Mouse (Mus musculus): ENCODE results near the gene Mrgbp. TPM values are rescaled to one million over a fixed set of nuclear protein-coding genes. Genes with fewer than 3 reads are reported as not detected.

The Mrgbp gene
- polyA plus RNA-seq, 1 experiment from 2014 or later = 34.6 TPM

DNA sequence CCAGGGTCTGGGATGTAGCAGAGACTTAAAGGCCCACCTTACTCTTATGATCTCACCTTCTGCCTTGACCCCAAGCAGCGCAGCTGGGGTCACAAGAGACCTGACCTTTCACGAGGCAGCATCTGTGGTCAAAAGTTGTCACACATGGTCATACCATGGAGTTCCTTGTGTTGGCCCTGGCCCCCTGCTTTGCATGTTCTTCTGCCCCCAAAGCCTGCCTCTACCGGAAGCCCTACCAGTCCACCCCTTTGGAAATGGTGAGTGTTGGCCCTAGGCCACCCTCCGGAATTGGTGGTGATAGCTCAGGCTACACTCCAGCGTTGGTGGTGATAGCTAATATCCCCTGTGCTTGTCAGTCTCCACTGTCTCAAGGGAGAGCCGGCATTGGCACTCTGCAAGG, 17.8 kb upstream of the Mrgbp start:
- 69% methylated on average over 6 of the region's 6 CpGs for WGBS

DNA sequence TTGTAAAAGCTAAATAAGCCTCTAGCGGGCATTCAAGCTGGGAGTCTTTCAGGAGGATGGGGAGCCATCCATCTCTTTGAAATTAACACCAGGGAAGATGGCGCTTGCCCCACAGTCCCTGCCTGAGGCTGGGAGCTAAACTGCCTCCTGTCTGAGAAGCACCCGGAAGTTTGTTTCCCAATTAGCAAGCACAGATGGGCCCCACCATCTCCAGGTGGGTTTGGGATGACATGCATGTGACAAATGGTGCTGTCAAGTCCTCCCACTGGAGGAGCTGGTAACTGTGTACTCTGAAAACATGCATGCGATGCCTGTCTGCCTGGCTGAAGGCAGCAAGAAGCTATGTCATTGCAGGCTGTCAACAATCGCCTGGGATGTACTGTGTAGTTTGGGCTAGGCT, 17.3 kb upstream of the Mrgbp start:
- H3K4me1 ChIP-seq = 0 out of 2 replicates have a peak, but pooled peaks cover 3% of the 10 kb centered on the region
- H3K27me3 ChIP-seq (replicated peaks; ENCODE audit: low read depth, poor library complexity, severe bottlenecking) = no peaks in the 10 kb centered on the region; the same call in 1 of the 2 replicates
- H3K36me3 ChIP-seq (replicated peaks) = no peaks in the 10 kb centered on the region
- no peak overlapping the region for H3K27ac ChIP-seq (replicated peaks)
- H3K9me3 ChIP-seq = no peaks in the 10 kb centered on the region
- no peak overlapping the region for H3K4me3 ChIP-seq
- 54% methylated on average over 5 of the region's 5 CpGs for WGBS
- DNase-seq (ENCODE audit: low spot score) = no peak

More for the DNA sequence above, 17.8 kb upstream of the Mrgbp start:
- Histone ChIP-seq H3K27me3 (replicated peaks; ENCODE audit: low read depth, poor library complexity, severe bottlenecking) (no peaks in the 10 kb centered on the region; the same call in 1 of the 2 replicates), H3K4me1 (0 out of 2 replicates have a peak, but pooled peaks cover 3% of the 10 kb centered on the region), H3K9me3 (no peaks in the 10 kb centered on the region), H3K36me3 (replicated peaks) (no peaks in the 10 kb centered on the region), H3K27ac (replicated peaks) (no peak overlapping the region), H3K4me3 (no peak overlapping the region)
- DNase-seq (ENCODE audit: low spot score) = no peak

DNA sequence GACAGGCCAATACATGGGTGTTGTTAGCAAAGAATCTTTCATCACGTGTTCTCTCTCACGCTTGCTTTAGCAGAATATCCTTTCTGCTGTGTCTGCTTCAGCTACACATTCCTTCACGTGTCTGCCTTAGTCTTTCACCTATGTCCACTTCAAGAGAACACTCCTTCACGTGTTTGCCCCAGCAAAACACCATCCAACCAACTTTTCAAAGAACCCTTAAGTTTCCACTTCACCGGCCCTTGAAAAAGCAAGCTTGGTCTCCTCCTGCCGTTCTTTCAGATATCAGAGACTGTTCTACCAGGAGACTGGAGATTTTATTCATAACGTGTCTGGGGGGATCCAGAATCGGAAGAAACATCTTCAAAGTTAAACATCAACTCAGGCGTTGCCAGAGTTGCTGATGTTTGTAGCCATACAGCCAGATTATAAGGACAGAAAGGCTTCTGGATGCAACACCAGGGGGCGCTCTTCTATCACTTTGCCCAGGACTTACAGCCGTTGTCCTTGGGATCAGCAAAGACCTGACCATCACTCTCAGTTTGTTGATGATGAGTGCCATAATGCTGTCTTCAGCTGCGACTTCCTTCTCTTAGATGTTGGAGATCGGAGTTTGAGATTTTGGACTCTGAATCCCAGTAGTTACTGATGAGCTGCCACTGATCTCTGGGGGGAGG, 14.7 kb upstream of the Mrgbp start:
- Histone ChIP-seq H3K36me3 (replicated peaks) (no peaks in the 10 kb centered on the region), H3K4me3 (no peak overlapping the region), H3K4me1 (0 out of 2 replicates have a peak, but pooled peaks cover 3% of the 10 kb centered on the region), H3K27ac (replicated peaks) (no peak overlapping the region), H3K9me3 (no peaks in the 10 kb centered on the region), H3K27me3 (replicated peaks; ENCODE audit: low read depth, poor library complexity, severe bottlenecking) (peaks cover 14% of the 10 kb centered on the region; the same call in 1 of the 2 replicates)
- WGBS = 37% methylated on average over 13 of the region's 13 CpGs
- DNase-seq (ENCODE audit: low spot score) = peak; percentile 77

DNA sequence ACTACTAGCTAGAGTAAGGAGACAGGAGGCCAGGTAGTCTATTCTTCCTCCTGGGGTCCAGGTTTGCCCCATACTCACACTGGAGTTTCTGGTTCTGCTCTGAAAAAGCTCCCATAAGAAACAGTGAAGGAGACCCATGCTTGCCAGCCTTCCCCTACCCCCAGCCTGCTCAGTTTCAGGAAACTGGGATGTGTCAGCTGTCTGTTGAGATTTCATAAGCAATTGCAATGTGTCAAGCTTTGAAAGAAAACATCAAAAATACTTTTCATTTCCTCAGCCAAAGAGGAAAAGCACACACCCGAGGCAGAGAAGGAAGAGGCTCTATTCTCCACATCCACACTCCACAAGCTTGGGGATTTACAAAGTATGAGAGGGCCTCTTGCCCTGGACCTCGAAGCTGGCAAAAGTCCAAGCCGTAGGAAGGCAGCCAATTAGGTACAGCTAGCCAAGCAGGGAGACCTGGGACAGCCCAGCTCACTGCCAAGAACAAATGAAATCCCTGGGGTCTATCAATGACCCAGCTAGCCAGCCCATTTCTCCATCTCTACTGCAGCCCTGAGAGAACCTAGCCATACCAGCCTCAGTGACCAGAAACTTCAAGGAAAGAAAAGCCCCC, 12.0 kb upstream of the Mrgbp start:
- 65% methylated on average over 3 of the region's 3 CpGs for WGBS
- Histone ChIP-seq H3K9me3 (no peaks in the 10 kb centered on the region), H3K27me3 (replicated peaks; ENCODE audit: low read depth, poor library complexity, severe bottlenecking) (peaks cover 14% of the 10 kb centered on the region; the same call in 1 of the 2 replicates), H3K4me3 (no peak overlapping the region), H3K4me1 (no peaks in the 10 kb centered on the region), H3K36me3 (replicated peaks) (no peaks in the 10 kb centered on the region), H3K27ac (replicated peaks) (no peak overlapping the region)
- DNase-seq (ENCODE audit: low spot score) = no peak

DNA sequence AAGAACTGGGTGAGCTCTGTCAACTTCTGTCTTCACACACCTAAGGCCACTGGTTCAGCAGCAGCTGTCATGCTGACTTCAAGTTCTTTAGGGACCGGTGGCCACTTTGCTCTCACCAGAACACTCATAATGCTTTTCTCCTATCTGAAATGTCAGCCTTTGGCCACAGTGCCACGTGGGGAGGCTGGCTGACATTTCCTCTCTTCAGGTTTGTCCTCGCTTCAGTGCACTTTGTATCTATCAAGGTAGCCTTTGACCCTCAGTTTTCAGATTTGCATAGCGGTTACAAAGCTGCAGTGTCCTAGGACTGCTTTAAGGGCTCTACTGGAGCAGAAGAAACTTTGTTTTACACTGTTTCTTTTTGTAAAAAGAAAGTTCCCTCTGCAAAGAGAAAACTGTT, 4.6 kb upstream of the Mrgbp start:
- WGBS = 53% methylated on average over 4 of the region's 4 CpGs
- DNase-seq (ENCODE audit: low spot score) = no peak

DNA sequence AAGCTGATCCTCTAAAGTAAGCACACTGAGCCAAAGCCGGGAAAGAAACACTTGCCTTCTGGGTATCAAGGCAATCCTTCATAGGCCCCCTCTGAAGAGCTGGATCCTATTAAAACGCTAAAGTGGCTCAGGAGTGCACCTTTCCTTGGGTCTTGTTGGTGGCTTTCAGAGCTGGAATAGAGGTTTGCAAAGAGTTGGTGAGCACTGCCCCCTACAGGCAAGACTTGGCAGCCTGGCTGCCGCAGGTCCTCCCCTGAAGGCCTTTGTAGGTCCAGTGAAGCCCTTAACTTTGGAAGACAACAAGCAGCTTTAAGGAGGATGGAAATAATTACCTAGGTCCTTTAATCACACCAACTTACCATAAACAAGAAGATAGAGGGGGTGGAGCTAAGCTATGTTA, 2.4 kb upstream of the Mrgbp start:
- H3K36me3 ChIP-seq (replicated peaks) = no peaks in the 10 kb centered on the region
- WGBS = 6% methylated on average over 3 of the region's 3 CpGs
- H3K27ac ChIP-seq (replicated peaks) = no peak overlapping the region
- peak; percentile 79 for DNase-seq (ENCODE audit: low spot score)
- H3K27me3 ChIP-seq (replicated peaks; ENCODE audit: low read depth, poor library complexity, severe bottlenecking) = 0 out of 2 replicates have a peak, but pooled peaks cover 3% of the 10 kb centered on the region
- H3K9me3 ChIP-seq = no peaks in the 10 kb centered on the region
- H3K4me1 ChIP-seq = peaks cover 14% of the 10 kb centered on the region
- H3K4me3 ChIP-seq = no peak overlapping the region

More for the DNA sequence above, 4.6 kb upstream of the Mrgbp start:
- H3K4me1 ChIP-seq = no peaks in the 10 kb centered on the region
- H3K4me3 ChIP-seq = no peak overlapping the region
- H3K27ac ChIP-seq (replicated peaks) = no peak overlapping the region
- 0 out of 2 replicates have a peak, but pooled peaks cover 3% of the 10 kb centered on the region for H3K27me3 ChIP-seq (replicated peaks; ENCODE audit: low read depth, poor library complexity, severe bottlenecking)
- no peaks in the 10 kb centered on the region for H3K36me3 ChIP-seq (replicated peaks)
- no peaks in the 10 kb centered on the region for H3K9me3 ChIP-seq

DNA sequence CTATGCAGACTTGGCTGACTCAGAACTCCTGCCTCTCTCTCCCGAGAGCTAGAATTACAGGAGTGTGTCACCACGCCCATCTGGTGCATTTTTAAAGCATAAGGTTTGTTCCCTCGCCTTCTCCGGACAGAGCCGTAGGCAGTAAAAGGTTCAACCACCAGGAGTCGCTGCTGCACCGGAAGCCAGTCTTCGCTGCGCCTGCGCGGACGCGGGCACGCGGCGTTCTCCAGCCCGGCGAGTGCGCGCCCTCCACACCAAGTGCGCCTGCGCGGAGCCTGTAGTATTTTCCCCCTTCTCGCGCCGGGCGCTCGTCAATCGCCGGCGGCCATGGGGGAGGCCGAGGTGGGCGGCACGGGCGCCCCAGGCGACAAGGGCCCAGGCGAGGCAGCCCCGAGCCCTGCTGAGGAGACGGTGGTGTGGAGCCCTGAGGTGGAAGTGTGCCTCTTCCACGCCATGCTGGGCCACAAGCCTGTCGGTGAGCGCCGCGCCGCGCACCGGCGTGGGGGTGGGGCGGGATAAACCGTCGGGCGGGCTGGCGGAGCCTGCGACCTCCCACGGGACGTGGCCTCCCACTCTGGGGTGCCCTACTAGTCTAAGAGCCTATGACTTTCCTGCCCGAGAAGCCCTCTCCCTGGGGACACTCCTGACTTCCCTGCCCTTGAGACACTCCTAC, 1.5 kb downstream of the Mrgbp start:
- peak; percentile 97 for DNase-seq (ENCODE audit: low spot score)
- no peaks in the 10 kb centered on the region for H3K9me3 ChIP-seq
- H3K27ac ChIP-seq (replicated peaks) = peak overlapping the region; percentile 99
- H3K36me3 ChIP-seq (replicated peaks) = peaks cover 36% of the 10 kb centered on the region
- under 1% methylated on average over 57 of the region's 57 CpGs for WGBS
- peak overlapping the region; percentile 95 for H3K4me3 ChIP-seq
- H3K4me1 ChIP-seq = peaks cover 24% of the 10 kb centered on the region
- H3K27me3 ChIP-seq (replicated peaks; ENCODE audit: low read depth, poor library complexity, severe bottlenecking) = 0 out of 2 replicates have a peak, but pooled peaks cover 3% of the 10 kb centered on the region

DNA sequence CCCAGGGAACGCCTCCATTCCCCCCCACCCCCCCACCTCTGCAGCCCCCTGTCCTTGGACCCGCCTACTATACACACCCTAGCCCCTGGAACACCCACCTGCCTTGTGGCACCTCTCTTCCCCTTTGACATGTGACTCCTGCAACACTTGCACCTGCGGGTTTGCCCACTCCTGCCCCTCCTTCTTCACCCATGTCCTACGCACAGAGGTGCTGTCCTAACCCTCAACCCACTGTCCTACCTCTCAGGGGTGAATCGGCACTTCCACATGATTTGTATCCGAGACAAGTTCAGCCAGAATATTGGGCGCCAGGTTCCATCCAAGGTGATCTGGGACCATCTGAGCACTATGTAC, 2.0 kb downstream of the Mrgbp start:
- Histone ChIP-seq H3K4me1 (peaks cover 24% of the 10 kb centered on the region), H3K27me3 (replicated peaks; ENCODE audit: low read depth, poor library complexity, severe bottlenecking) (0 out of 2 replicates have a peak, but pooled peaks cover 3% of the 10 kb centered on the region), H3K27ac (replicated peaks) (peak overlapping the region; percentile 99), H3K36me3 (replicated peaks) (peaks cover 36% of the 10 kb centered on the region), H3K4me3 (peak overlapping the region; percentile 95), H3K9me3 (no peaks in the 10 kb centered on the region)
- 32% methylated on average over 7 of the region's 7 CpGs for WGBS
- DNase-seq (ENCODE audit: low spot score) = no peak

DNA sequence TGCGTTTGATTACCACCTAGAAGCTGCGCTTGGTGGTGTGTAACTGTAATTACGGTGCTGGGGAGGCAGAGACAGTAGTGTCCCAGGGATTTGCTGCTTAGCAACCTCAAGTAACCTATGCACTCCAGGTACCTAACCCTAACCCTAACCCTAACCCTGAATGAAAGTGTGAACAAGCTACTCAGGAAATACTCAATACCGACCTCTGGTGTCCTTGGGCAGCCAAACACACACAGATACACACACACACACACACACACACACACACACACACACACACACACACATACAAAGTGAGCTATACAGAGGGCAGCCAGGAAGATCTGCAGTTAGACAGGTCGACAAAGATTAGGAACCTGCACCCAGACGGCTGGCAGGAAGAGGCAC, 7.6 kb downstream of the Mrgbp start:
- H3K27me3 ChIP-seq (replicated peaks; ENCODE audit: low read depth, poor library complexity, severe bottlenecking) = no peaks in the 10 kb centered on the region
- H3K4me1 ChIP-seq = peaks cover 26% of the 10 kb centered on the region
- H3K36me3 ChIP-seq (replicated peaks) = peaks cover 70% of the 10 kb centered on the region
- H3K9me3 ChIP-seq = no peaks in the 10 kb centered on the region
- 50% methylated on average over 6 of the region's 6 CpGs for WGBS
- DNase-seq (ENCODE audit: low spot score) = no peak
- peak overlapping the region; percentile 83 for H3K4me3 ChIP-seq
- H3K27ac ChIP-seq (replicated peaks) = peak overlapping the region; percentile 92

DNA sequence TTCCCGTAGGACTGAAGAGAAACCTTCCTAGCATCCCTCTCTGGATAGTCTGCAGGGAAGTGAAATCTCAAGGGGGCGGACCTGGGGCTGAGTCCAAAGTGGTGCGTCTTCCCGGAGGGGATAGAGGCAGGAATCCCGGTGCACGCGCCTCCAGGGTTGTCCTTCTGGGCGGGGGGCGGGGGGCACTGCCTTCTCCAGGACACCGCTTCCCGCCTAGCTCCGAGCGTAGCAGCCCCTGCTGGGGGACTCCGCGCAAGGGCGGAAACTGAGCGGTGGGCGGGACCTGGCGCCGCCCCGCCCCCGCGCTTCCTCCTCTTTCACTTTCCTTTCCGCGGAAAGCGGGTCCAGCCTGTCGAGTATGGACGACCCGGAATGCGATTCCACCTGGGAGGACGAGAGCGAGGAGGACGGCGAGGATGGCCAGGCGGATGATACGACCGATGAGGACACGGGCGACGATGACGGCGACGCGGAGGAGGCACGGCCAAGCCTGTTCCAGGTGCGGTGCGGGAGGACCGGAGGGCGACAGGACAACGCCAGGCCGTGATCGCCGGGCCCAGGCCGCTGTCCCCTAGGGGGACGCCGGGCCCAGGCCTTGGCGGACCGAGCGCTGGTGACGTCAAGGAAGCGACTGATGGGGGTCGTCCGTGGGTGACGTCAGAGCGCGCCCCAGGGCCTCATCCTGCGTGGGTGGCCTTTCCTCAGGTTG, 8.2 kb downstream of the Mrgbp start, which contains the start of gene Ogfr:
Gene Ogfr, plus strand, starts transcription at position 123 of the 709 bp plus-strand sequence.
- Histone ChIP-seq H3K36me3 (replicated peaks) (peaks cover 71% of the 10 kb centered on the region), H3K9me3 (no peaks in the 10 kb centered on the region), H3K27me3 (replicated peaks; ENCODE audit: low read depth, poor library complexity, severe bottlenecking) (no peaks in the 10 kb centered on the region), H3K4me1 (peaks cover 22% of the 10 kb centered on the region), H3K27ac (replicated peaks) (peak within 1 kb of the TSS; percentile 92), H3K4me3 (peak within 1 kb of the TSS; percentile 83)
- WGBS = under 1% methylated on average over 67 of the region's 67 CpGs
- DNase-seq (ENCODE audit: low spot score) = peak; percentile 94

DNA sequence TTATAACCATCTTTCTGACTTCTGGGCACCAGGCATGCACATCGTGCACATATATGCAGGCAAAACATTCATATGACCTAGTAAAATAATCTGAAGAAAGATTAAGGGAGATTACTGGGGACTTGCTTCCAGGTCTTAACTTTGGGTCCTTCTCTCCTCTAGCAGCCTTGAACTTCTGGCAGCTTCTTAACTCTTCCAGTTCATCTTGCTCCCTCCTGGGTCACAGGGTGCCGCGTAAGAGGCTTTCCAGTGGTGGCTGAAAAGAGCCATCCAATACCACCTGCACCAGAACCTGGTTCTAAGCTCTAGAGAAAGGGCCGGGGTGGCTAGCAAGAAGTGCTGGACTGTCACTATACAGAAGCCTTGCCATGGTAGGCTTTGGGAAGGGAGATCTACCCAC, 16.4 kb downstream of the Mrgbp start, which contains the start of gene Col9a3:
Gene Col9a3, plus strand, starts transcription at position 301 of the 400 bp plus-strand sequence.
- Histone ChIP-seq H3K27me3 (replicated peaks; ENCODE audit: low read depth, poor library complexity, severe bottlenecking) (peaks cover 53% of the 10 kb centered on the region), H3K9me3 (no peaks in the 10 kb centered on the region), H3K4me3 (peak within 1 kb of the TSS; percentile 54), H3K27ac (replicated peaks) (peak within 1 kb of the TSS; percentile 36), H3K36me3 (replicated peaks) (peaks cover 42% of the 10 kb centered on the region), H3K4me1 (peaks cover 35% of the 10 kb centered on the region)
- no peak for DNase-seq (ENCODE audit: low spot score)
- WGBS = 47% methylated on average over 4 of the region's 4 CpGs

DNA sequence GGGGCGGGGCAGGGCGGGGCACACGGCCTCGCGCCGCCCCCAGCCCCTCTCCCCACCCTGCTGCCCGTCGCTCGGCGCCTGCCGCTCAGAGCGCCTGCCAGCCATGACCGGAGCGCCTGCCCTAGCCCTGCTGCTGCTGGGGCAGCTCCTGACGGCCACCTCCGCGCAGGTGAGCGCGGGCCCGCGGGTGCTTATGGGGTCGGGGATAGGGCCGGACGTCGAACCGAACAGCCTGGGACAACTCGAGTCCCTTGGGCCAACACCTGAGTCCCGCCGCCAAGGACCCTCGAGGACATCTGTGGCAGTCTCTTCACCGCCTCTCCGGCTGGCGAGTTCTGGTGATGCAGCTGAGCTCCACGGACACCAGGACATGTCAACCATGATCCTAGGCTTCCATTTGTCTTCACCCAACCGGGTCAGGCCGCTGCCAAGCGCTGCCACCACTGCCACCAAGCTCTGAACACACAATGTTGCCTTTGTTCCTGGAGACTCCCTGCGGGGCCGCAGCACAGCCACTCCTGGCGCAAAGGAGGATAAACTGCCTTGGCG, 17.1 kb downstream of the Mrgbp start:
- H3K27ac ChIP-seq (replicated peaks) = peak overlapping the region; percentile 36
- peaks cover 53% of the 10 kb centered on the region for H3K27me3 ChIP-seq (replicated peaks; ENCODE audit: low read depth, poor library complexity, severe bottlenecking)
- no peaks in the 10 kb centered on the region for H3K9me3 ChIP-seq
- WGBS = under 1% methylated on average over 38 of the region's 41 CpGs
- peak; percentile 58 for DNase-seq (ENCODE audit: low spot score)
- peak overlapping the region; percentile 54 for H3K4me3 ChIP-seq
- peaks cover 35% of the 10 kb centered on the region for H3K4me1 ChIP-seq
- peaks cover 35% of the 10 kb centered on the region for H3K36me3 ChIP-seq (replicated peaks)
